Mouse (Mus musculus): ENCODE data around the gene Cd302. TPM values are rescaled to one million over a fixed set of nuclear protein-coding genes. Genes with fewer than 3 reads are reported as not detected.

Cd302 gene
- polyA plus RNA-seq, 1 experiment, result 24.7 TPM

DNA sequence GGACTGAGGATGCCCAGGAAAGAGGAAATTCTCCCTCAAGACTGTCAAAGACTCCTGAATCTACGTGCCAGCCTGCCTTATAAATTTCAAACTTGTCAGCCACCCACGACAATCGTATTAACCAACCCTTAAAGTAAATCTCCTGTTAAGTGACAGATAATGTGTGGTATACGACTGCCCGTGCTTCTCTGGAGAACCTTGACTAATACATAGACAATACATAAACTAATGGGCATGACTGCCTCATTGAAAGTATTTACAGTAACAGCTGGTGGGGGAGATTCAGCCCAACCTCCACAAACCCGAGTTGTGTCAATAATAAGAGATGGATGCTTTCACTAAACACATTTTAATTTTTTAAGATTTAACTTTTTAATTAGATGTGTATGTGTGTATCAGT lies 78.5 kb downstream of the Cd302 start:
- Histone ChIP-seq H3K4me1 (ENCODE audit: control insufficient read depth, insufficient read depth, low read length) (peaks cover 5% of the 10 kb centered on the region), H3K4me3 (ENCODE audit: insufficient read depth, low read length) (no peak overlapping the region), H3K27ac (ENCODE audit: insufficient read depth, low read length) (no peak overlapping the region)
- no peak for TF ChIP-seq CTCF (IDR thresholded peaks at IDR 0.05; ENCODE audit: extremely low read depth, insufficient read depth, low read length)
- no peak for TF ChIP-seq POLR2A (IDR thresholded peaks at IDR 0.05; ENCODE audit: extremely low read depth, insufficient read depth, low read length)

DNA sequence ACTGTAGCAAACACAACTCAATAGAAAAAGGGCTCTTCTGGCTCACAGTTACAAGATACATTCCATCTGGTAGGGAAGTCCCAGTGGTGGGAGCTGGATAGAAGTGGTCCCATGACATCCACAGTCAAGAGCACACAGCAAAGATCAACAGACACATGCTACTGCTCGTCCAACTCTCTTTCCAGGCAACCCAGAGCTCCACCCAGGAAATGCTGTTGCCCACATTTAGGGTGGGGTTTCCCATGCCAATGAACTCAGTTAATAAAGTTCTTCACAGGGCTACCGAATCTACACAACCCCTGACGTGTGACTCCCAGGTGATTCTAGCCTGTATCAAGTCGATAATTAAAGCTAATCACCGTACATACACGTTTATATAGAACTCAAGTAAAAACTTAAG lies 80.1 kb downstream of the Cd302 start:
- TF ChIP-seq CTCF (IDR thresholded peaks at IDR 0.05; ENCODE audit: extremely low read depth, insufficient read depth, low read length), result no peak
- no peak for TF ChIP-seq POLR2A (IDR thresholded peaks at IDR 0.05; ENCODE audit: extremely low read depth, insufficient read depth, low read length)
- Histone ChIP-seq H3K27ac (ENCODE audit: insufficient read depth, low read length) (no peak overlapping the region), H3K4me3 (ENCODE audit: insufficient read depth, low read length) (no peak overlapping the region), H3K4me1 (ENCODE audit: control insufficient read depth, insufficient read depth, low read length) (peaks cover 5% of the 10 kb centered on the region)

- no peak for TF ChIP-seq POLR2A (IDR thresholded peaks at IDR 0.05; ENCODE audit: extremely low read depth, insufficient read depth, low read length)
- no peak for TF ChIP-seq CTCF (IDR thresholded peaks at IDR 0.05; ENCODE audit: extremely low read depth, insufficient read depth, low read length)
- Histone ChIP-seq H3K27ac (ENCODE audit: insufficient read depth, low read length) (no peak overlapping the region), H3K4me3 (ENCODE audit: insufficient read depth, low read length) (no peak overlapping the region), H3K4me1 (ENCODE audit: control insufficient read depth, insufficient read depth, low read length) (peaks cover 5% of the 10 kb centered on the region)
Measured at GRCm38 (mm10) chr2:60203733-60204132, 80.6 kb downstream of the Cd302 start.

DNA sequence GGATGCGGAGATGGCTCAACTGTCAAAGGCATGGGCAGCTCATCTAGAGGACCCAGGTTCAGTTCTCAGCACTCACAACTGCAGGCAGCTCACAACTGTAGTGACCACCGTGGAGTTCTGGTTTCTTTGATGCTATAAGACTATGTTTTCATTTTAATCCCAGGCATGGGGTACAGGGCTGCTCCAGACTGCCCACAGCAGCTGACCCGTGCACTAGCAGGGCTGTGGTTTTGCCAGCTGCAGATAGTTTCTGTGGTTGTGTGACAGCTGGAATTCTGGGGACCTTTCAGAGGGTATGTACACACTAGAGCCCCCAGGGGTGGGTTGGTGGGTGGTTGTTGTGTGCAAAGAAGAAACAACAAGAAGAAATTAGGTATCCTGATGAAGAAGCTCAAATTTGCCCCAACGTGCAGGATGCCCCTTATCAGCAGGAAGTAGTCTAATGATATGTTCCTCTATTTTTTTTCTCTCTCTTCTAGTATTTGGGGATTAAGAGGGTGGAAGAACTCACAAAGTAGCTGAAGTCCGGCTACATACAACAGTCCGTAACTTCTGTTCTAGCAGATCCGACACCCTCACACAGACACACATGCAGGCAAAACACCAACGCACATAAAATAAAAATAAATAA lies 81.3 kb downstream of the Cd302 start:
- no peak overlapping the region for H3K27ac ChIP-seq (ENCODE audit: insufficient read depth, low read length)
- no peak overlapping the region for H3K4me3 ChIP-seq (ENCODE audit: insufficient read depth, low read length)
- H3K4me1 ChIP-seq (ENCODE audit: control insufficient read depth, insufficient read depth, low read length), result peaks cover 2% of the 10 kb centered on the region
- TF ChIP-seq POLR2A (IDR thresholded peaks at IDR 0.05; ENCODE audit: extremely low read depth, insufficient read depth, low read length) (no peak), CTCF (IDR thresholded peaks at IDR 0.05; ENCODE audit: extremely low read depth, insufficient read depth, low read length) (no peak)

Other genes starting within 250 kb of the Cd302 start
- gene Baz2b, start 74.6 kb downstream of the Cd302 start, polyA plus RNA-seq (2012; rRNA removed), result 26.5 and 31.1 TPM in 2 replicates
- 34.8 and 40.2 TPM in 2 replicates for gene March7, start 74.6 kb downstream of the Cd302 start, polyA plus RNA-seq (2012; rRNA removed)
- gene Ly75, start 98.8 kb upstream of the Cd302 start, polyA plus RNA-seq (2012; rRNA removed), result 0.79 and 1.1 TPM in 2 replicates

Measured in cortical plate, adult 2 months (tissue).